Mouse (Mus musculus) spleen, postnatal 36 days (tissue): ENCODE data around the gene E330014E10Rik.
"Not testable (repeated sequence)": the region's sequence is repeated elsewhere in the genome, so short reads cannot be mapped to it uniquely, and the experiment has no call there.

Experiments used
- DNase-seq, 2 experiments: peaks; one replicate each; pipeline ENCODE4 v3.0.0; 2022; ENCODE audit warnings: low spot score in 2 of 2, mixed read lengths in 1 of 2

The E330014E10Rik gene

GRCm38 (mm10) chr5:95775690-95776089, at the start of gene E330014E10Rik:
TSS of gene E330014E10Rik (plus strand) at chr5:95775990.
- DNase-seq: not testable (repeated sequence)

GRCm38 (mm10) chr5:95736073-95736472, 39.7 kb upstream of the E330014E10Rik start, which contains the start of gene Gm7978:
TSS of gene Gm7978 (minus strand) at chr5:95736173.
- DNase-seq: not testable (repeated sequence)

GRCm38 (mm10) chr5:95741714-95742113, 34.1 kb upstream of the E330014E10Rik start, which contains the start of gene Gm7982:
TSS of gene Gm7982 (plus strand) at chr5:95742014.
- DNase-seq: not testable (repeated sequence)

GRCm38 (mm10) chr5:95810841-95811240, 35.1 kb downstream of the E330014E10Rik start:
- not testable (repeated sequence) for DNase-seq

GRCm38 (mm10) chr5:95836580-95836979, 60.8 kb downstream of the E330014E10Rik start:
- DNase-seq: no peak

- no peak for DNase-seq
These were observed 78.2 kb downstream of the E330014E10Rik start for GRCm38 (mm10) chr5:95854030-95854429.
